Mouse (Mus musculus) thymus, adult 2 months (tissue): ENCODE results near the gene Gna11.

Experiments
- CTCF ChIP-seq: fragments of 200-500 bp; IDR thresholded peaks from 2 replicates; pipeline ENCODE4 v1.5.1; 2012; ENCODE audit warnings: mild to moderate bottlenecking, control low read depth, low read length, moderate library complexity, borderline replicate concordance; ENCODE audit not compliant: control insufficient read depth, poor library complexity, insufficient read depth; ENCODE audit errors: extremely low read depth
- POLR2A ChIP-seq: fragments of 200-500 bp; IDR thresholded peaks from 2 replicates; pipeline ENCODE4 v1.6.1; 2012; ENCODE audit warnings: mild to moderate bottlenecking, low read length, control low read depth, moderate library complexity; ENCODE audit not compliant: control insufficient read depth, poor library complexity, insufficient read depth; ENCODE audit errors: extremely low read depth

DNA sequence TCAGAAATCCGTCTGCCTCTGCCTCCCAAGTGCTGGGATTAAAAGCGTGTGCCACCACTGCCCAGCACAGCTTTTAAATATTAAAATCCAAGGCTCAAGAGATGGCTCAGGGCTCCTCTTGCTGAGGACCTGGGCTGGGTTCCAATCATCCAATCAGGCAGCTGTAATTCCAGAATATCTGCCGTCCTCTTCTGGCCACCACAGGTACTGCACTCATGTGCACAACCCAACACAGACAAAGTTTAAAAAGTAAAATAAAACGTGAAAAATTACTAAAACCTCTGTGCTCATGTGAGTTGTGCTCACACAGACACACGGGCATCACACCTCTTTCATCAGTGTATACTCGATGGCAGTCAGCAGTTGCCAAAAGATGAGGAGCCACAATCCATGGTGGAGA is 8.3 kb downstream of the Gna11 start:
- TF ChIP-seq CTCF (no peak), POLR2A (no peak)
